Mouse (Mus musculus): ENCODE results near the gene Tulp1. TPM values are rescaled to one million over a fixed set of nuclear protein-coding genes. Genes with fewer than 3 reads are reported as not detected.

Tulp1 gene
- polyA plus RNA-seq, 1 experiment from 2014 or later: 3.9 TPM

GRCm38 (mm10) chr17:28355871-28356270, 9.2 kb downstream of the Tulp1 start:
- Histone ChIP-seq H3K9me3 (replicated peaks; ENCODE audit: low read length) (no peaks in the 10 kb centered on the region), H3K27ac (no peak overlapping the region), H3K27me3 (ENCODE audit: insufficient read depth, low read length) (no peaks in the 10 kb centered on the region), H3K4me2 (ENCODE audit: low read length) (no peak overlapping the region), H3K9ac (ENCODE audit: low read depth, low read length) (no peak overlapping the region), H3K4me3 (replicated peaks; ENCODE audit: low read depth, low read length) (no peak overlapping the region), H3K4me1 (replicated peaks; ENCODE audit: insufficient read depth, low read length) (peaks cover 8% of the 10 kb centered on the region), H3K36me3 (ENCODE audit: insufficient read depth, low read length) (no peaks in the 10 kb centered on the region)
- no peak for TF ChIP-seq CTCF (IDR thresholded peaks at IDR 0.05; ENCODE audit: low read depth)
- DNase-seq (ENCODE audit: low spot score) (no peak), ATAC-seq (replicated peaks; ENCODE audit: low FRiP score, low read depth) (no peak)
- 85% methylated on average over 12 of the region's 12 CpGs for WGBS

GRCm38 (mm10) chr17:28352018-28352417, 13.0 kb downstream of the Tulp1 start:
- Histone ChIP-seq H3K9me3 (replicated peaks; ENCODE audit: low read length) (no peaks in the 10 kb centered on the region), H3K4me2 (ENCODE audit: low read length) (peak overlapping the region; percentile 91), H3K27ac (no peak overlapping the region), H3K27me3 (ENCODE audit: insufficient read depth, low read length) (no peaks in the 10 kb centered on the region), H3K9ac (ENCODE audit: low read depth, low read length) (no peak overlapping the region), H3K4me3 (replicated peaks; ENCODE audit: low read depth, low read length) (no peak overlapping the region), H3K4me1 (replicated peaks; ENCODE audit: insufficient read depth, low read length) (peaks cover 24% of the 10 kb centered on the region), H3K36me3 (ENCODE audit: insufficient read depth, low read length) (no peaks in the 10 kb centered on the region)
- DNase-seq (ENCODE audit: low spot score) (no peak), ATAC-seq (replicated peaks; ENCODE audit: low FRiP score, low read depth) (no peak)
- TF ChIP-seq CTCF (IDR thresholded peaks at IDR 0.05; ENCODE audit: low read depth): no peak
- WGBS: 35% methylated on average over 11 of the region's 11 CpGs

- peak overlapping the region; percentile 98 for H3K27ac ChIP-seq
- whole genome bisulfite sequencing: under 1% methylated on average over 29 of the region's 29 CpGs
- H3K9me3 ChIP-seq (replicated peaks; ENCODE audit: low read length): no peaks in the 10 kb centered on the region
- no peak for DNase-seq (ENCODE audit: low spot score)
- no peaks in the 10 kb centered on the region for H3K36me3 ChIP-seq (ENCODE audit: insufficient read depth, low read length)
- H3K4me1 ChIP-seq (replicated peaks; ENCODE audit: insufficient read depth, low read length): peaks cover 26% of the 10 kb centered on the region
- peak overlapping the region; percentile 92 for H3K9ac ChIP-seq (ENCODE audit: low read depth, low read length)
- H3K4me3 ChIP-seq (replicated peaks; ENCODE audit: low read depth, low read length): peak overlapping the region; percentile 82
- H3K27me3 ChIP-seq (ENCODE audit: insufficient read depth, low read length): no peaks in the 10 kb centered on the region
- TF ChIP-seq CTCF (IDR thresholded peaks at IDR 0.05; ENCODE audit: low read depth): no peak
- peak overlapping the region; percentile 91 for H3K4me2 ChIP-seq (ENCODE audit: low read length)
- peak; percentile 3 for ATAC-seq (replicated peaks; ENCODE audit: low FRiP score, low read depth)
These were observed 13.6 kb downstream of the Tulp1 start for GRCm38 (mm10) chr17:28351353-28351890.

- under 1% methylated on average over 65 of the region's 73 CpGs for WGBS
- ATAC-seq (replicated peaks; ENCODE audit: low FRiP score, low read depth) (peak; percentile 79), DNase-seq (ENCODE audit: low spot score) (peak; percentile 95)
- peaks cover 34% of the 10 kb centered on the region for H3K4me1 ChIP-seq (replicated peaks; ENCODE audit: insufficient read depth, low read length)
- H3K4me2 ChIP-seq (ENCODE audit: low read length): peak within 1 kb of the TSS; percentile 91
- TF ChIP-seq CTCF (IDR thresholded peaks at IDR 0.05; ENCODE audit: low read depth): peak; percentile 33
- no peaks in the 10 kb centered on the region for H3K27me3 ChIP-seq (ENCODE audit: insufficient read depth, low read length)
- no peaks in the 10 kb centered on the region for H3K36me3 ChIP-seq (ENCODE audit: insufficient read depth, low read length)
- no peaks in the 10 kb centered on the region for H3K9me3 ChIP-seq (replicated peaks; ENCODE audit: low read length)
- H3K4me3 ChIP-seq (replicated peaks; ENCODE audit: low read depth, low read length): peak within 1 kb of the TSS; percentile 82
- H3K9ac ChIP-seq (ENCODE audit: low read depth, low read length): peak within 1 kb of the TSS; percentile 92
- peak within 1 kb of the TSS; percentile 98 for H3K27ac ChIP-seq
These were observed 14.3 kb downstream of the Tulp1 start, which contains the start of gene Tead3 for GRCm38 (mm10) chr17:28350466-28351352. Gene Tead3 (minus strand): TSS chr17:28350817.

GRCm38 (mm10) chr17:28349901-28350465, 15.0 kb downstream of the Tulp1 start:
- Histone ChIP-seq H3K4me2 (ENCODE audit: low read length) (peak overlapping the region; percentile 91), H3K4me1 (replicated peaks; ENCODE audit: insufficient read depth, low read length) (peaks cover 39% of the 10 kb centered on the region), H3K9ac (ENCODE audit: low read depth, low read length) (peak overlapping the region; percentile 92), H3K36me3 (ENCODE audit: insufficient read depth, low read length) (no peaks in the 10 kb centered on the region), H3K4me3 (replicated peaks; ENCODE audit: low read depth, low read length) (peak overlapping the region; percentile 82), H3K27ac (peak overlapping the region; percentile 98), H3K9me3 (replicated peaks; ENCODE audit: low read length) (no peaks in the 10 kb centered on the region), H3K27me3 (ENCODE audit: insufficient read depth, low read length) (no peaks in the 10 kb centered on the region)
- ATAC-seq (replicated peaks; ENCODE audit: low FRiP score, low read depth) (peak; percentile 40), DNase-seq (ENCODE audit: low spot score) (peak; percentile 46)
- 0% methylated on average over 48 of the region's 54 CpGs for WGBS
- no peak for TF ChIP-seq CTCF (IDR thresholded peaks at IDR 0.05; ENCODE audit: low read depth)

- DNase-seq (ENCODE audit: low spot score) (no peak), ATAC-seq (replicated peaks; ENCODE audit: low FRiP score, low read depth) (no peak)
- no peak for TF ChIP-seq CTCF (IDR thresholded peaks at IDR 0.05; ENCODE audit: low read depth)
- Histone ChIP-seq H3K4me2 (ENCODE audit: low read length) (peak overlapping the region; percentile 91), H3K27ac (peak overlapping the region; percentile 98), H3K27me3 (ENCODE audit: insufficient read depth, low read length) (no peaks in the 10 kb centered on the region), H3K4me3 (replicated peaks; ENCODE audit: low read depth, low read length) (peak overlapping the region; percentile 82), H3K9ac (ENCODE audit: low read depth, low read length) (peak overlapping the region; percentile 92), H3K9me3 (replicated peaks; ENCODE audit: low read length) (no peaks in the 10 kb centered on the region), H3K4me1 (replicated peaks; ENCODE audit: insufficient read depth, low read length) (peaks cover 44% of the 10 kb centered on the region), H3K36me3 (ENCODE audit: insufficient read depth, low read length) (no peaks in the 10 kb centered on the region)
- 6% methylated on average over 13 of the region's 13 CpGs for WGBS
These were observed 15.7 kb downstream of the Tulp1 start for GRCm38 (mm10) chr17:28349264-28349880.
